Mouse (Mus musculus) embryonic facial prominence, embryonic 12.5 days (tissue): Measurements from ENCODE around the gene Arl2. TPM values are rescaled to one million over a fixed set of nuclear protein-coding genes. Genes with fewer than 3 reads are reported as not detected.

Experiments
- ATAC-seq: fragments of 200-750 bp; cut with Nextera tagmentation; 2 replicates; pipeline ENCODE4 v1.8.0; 2017; ENCODE audit not compliant: insufficient number of reproducible peaks, insufficient read depth, low FRiP score, low TSS enrichment
- H3K27ac ChIP-seq: fragments of 300-500 bp; sonication (generic); 2 replicates; pipeline ENCODE4 v1.5.1; 2016; ENCODE audit warnings: mild to moderate bottlenecking
- H3K27me3 ChIP-seq: fragments of 300-500 bp; sonication (generic); 2 replicates; pipeline ENCODE4 v1.6.1; 2016; ENCODE audit warnings: mild to moderate bottlenecking, moderate library complexity
- H3K36me3 ChIP-seq: fragments of 300-500 bp; sonication (generic); 2 replicates; pipeline ENCODE4 v1.6.1; 2016; ENCODE audit warnings: mild to moderate bottlenecking
- H3K4me1 ChIP-seq: fragments of 300-500 bp; sonication (generic); 2 replicates; pipeline ENCODE4 v1.6.1; 2016
- H3K4me2 ChIP-seq: fragments of 300-500 bp; sonication (generic); replicated peaks from 2 replicates; pipeline ENCODE4 v1.6.1; 2016; ENCODE audit warnings: mild to moderate bottlenecking, moderate library complexity
- H3K4me3 ChIP-seq: fragments of 300-500 bp; sonication (generic); 2 replicates; pipeline ENCODE4 v1.5.1; 2016; ENCODE audit warnings: mild to moderate bottlenecking
- H3K9ac ChIP-seq: fragments of 300-500 bp; sonication (generic); 2 replicates; pipeline ENCODE4 v1.6.1; 2016; ENCODE audit warnings: mild to moderate bottlenecking, moderate library complexity
- H3K9me3 ChIP-seq: fragments of 300-500 bp; sonication (generic); 2 replicates; pipeline ENCODE4 v1.6.1; 2016; ENCODE audit warnings: mild to moderate bottlenecking, moderate library complexity
- WGBS: fragments of 180-500 bp; shearing (Covaris S2); methylation state at CpG from one replicate; pipeline ENCODE4 v1.1.7; 2016; 5-methylcytosine and 5-hydroxymethylcytosine counted together
- polyA plus RNA-seq: library from polyadenylated mRNA; unstranded; fragments of >200 nt; fragmentation: Nextera tagmentation; extraction: Ambion mirVana; gene quantifications from 2 replicates; pipeline ENCODE4 v1.2.1, GENCODE M21; 2016

Arl2 gene
- polyA plus RNA-seq, 1 experiment from 2014 or later: 102 TPM

GRCm38 (mm10) chr19:6102169-6102853 is 39.0 kb downstream of the Arl2 start:
- WGBS: 80% methylated on average over 6 of the region's 6 CpGs

GRCm38 (mm10) chr19:6101186-6101585 is 40.2 kb downstream of the Arl2 start:
- Histone ChIP-seq H3K4me3 (no peak overlapping the region), H3K9me3 (no peaks in the 10 kb centered on the region), H3K4me1 (0 out of 2 replicates have a peak, but pooled peaks cover 3% of the 10 kb centered on the region), H3K9ac (no peak overlapping the region; the same call in 1 of the 2 replicates), H3K27ac (no peak overlapping the region), H3K4me2 (no peak overlapping the region), H3K27me3 (no peaks in the 10 kb centered on the region), H3K36me3 (peaks cover 4% of the 10 kb centered on the region; the same call in 1 of the 2 replicates)
- ATAC-seq: no peak
- 25% methylated on average over 6 of the region's 6 CpGs for WGBS

More at GRCm38 (mm10) chr19:6102169-6102853, 39.0 kb downstream of the Arl2 start:
- ATAC-seq: no peak
- Histone ChIP-seq H3K27ac (no peak overlapping the region), H3K4me3 (no peak overlapping the region), H3K4me1 (0 out of 2 replicates have a peak, but pooled peaks cover 3% of the 10 kb centered on the region), H3K36me3 (no peaks in the 10 kb centered on the region; the same call in 1 of the 2 replicates), H3K4me2 (no peak overlapping the region), H3K9ac (no peak overlapping the region), H3K27me3 (no peaks in the 10 kb centered on the region), H3K9me3 (no peaks in the 10 kb centered on the region)

GRCm38 (mm10) chr19:6097847-6098246 is 43.5 kb downstream of the Arl2 start:
- Histone ChIP-seq H3K27me3 (no peaks in the 10 kb centered on the region), H3K4me2 (no peak overlapping the region), H3K4me1 (0 out of 2 replicates have a peak, but pooled peaks cover 3% of the 10 kb centered on the region), H3K9ac (no peak overlapping the region), H3K4me3 (no peak overlapping the region), H3K36me3 (peaks cover 22% of the 10 kb centered on the region), H3K27ac (no peak overlapping the region), H3K9me3 (no peaks in the 10 kb centered on the region)
- ATAC-seq: no peak
- 90% methylated on average over 3 of the region's 3 CpGs for WGBS

DNA sequence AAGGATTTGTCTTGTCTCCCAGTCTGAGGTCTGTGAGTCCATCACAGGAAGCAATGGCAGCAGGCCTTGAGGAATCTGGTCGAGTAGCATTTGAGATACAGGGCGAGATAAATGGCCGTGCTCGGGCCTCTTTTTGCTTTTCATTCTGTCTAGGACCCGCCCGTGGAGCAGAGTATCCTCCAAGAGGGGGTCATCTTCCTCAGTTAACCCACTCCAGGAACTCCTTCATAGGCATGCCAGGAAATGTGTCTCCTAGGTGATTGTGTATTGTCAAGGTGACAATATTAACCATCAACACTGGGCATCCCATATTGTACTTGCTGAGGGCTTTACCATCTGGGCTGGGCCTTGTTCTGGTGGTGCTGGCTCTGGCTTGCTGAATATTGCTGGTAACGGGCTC is 47.2 kb downstream of the Arl2 start, which contains the start of gene AC131692.1:
TSS of gene AC131692.1 (plus strand) at position 301 of the 400 bp plus-strand sequence.
- H3K36me3 ChIP-seq: peaks cover 56% of the 10 kb centered on the region
- ATAC-seq: no peak
- no peak within 1 kb of the TSS for H3K9ac ChIP-seq
- no peak within 1 kb of the TSS for H3K27ac ChIP-seq
- H3K9me3 ChIP-seq: no peaks in the 10 kb centered on the region
- H3K4me1 ChIP-seq: no peaks in the 10 kb centered on the region
- no peaks in the 10 kb centered on the region for H3K27me3 ChIP-seq
- no peak within 1 kb of the TSS for H3K4me2 ChIP-seq
- H3K4me3 ChIP-seq: no peak within 1 kb of the TSS
- 88% methylated on average over 7 of the region's 7 CpGs for WGBS

DNA sequence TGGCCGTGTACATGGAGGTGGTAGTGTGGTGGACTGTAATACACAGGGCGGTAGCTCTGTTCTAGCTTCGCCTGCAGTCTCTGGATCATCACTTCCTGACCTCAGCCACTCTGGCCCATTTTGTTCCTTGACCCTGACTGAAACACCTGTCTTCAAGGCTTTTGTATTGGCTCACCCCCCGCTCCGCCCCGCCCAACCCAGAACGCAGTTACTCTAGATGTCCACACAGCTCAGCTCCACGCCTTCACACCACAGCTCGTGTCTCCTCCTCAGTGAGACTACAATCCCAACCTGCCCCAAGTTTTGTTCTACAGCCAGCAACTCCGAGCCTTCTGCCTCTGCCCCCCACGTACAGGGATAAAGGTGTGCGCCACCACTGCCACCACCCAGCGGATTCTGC is 52.5 kb downstream of the Arl2 start:
- no peak overlapping the region for H3K4me2 ChIP-seq
- no peak overlapping the region for H3K27ac ChIP-seq
- no peak for ATAC-seq
- H3K4me3 ChIP-seq: no peak overlapping the region
- WGBS: 93% methylated on average over 13 of the region's 13 CpGs
- no peak overlapping the region for H3K9ac ChIP-seq
- no peaks in the 10 kb centered on the region for H3K9me3 ChIP-seq
- H3K4me1 ChIP-seq: peaks cover 9% of the 10 kb centered on the region
- no peaks in the 10 kb centered on the region for H3K27me3 ChIP-seq
- H3K36me3 ChIP-seq: peaks cover 55% of the 10 kb centered on the region

DNA sequence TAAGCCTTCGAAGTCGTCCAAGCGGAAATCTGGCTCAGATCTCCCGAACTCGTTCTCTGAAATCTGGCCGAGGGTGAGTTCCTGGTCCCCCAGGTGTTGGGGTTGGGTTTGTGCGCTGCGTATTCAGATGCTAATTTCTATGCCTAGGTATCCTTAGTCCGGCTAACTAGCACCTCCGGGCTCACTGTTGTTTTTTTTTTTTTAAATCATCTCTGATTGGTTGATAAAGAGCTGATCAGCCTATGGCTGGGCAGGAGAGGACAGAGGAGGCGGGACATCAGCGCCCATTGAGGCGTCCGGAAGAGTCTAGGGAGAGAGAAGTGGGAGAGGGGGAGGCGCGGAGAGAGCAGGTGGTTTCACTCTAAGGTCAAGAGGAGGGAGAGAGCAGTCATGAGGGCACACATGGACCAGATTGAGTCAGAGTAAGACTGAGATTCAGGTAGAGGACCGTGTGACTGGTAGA is 55.9 kb downstream of the Arl2 start:
- H3K4me1 ChIP-seq: peaks cover 14% of the 10 kb centered on the region
- peak overlapping the region; percentile 79 for H3K9ac ChIP-seq
- peak; percentile 76 for ATAC-seq
- peaks cover 55% of the 10 kb centered on the region for H3K36me3 ChIP-seq
- H3K4me2 ChIP-seq: peak overlapping the region; percentile 97
- peak overlapping the region; percentile 80 for H3K4me3 ChIP-seq
- peak overlapping the region; percentile 73; the same call in 1 of the 2 replicates for H3K27ac ChIP-seq
- no peaks in the 10 kb centered on the region for H3K9me3 ChIP-seq
- 0% methylated on average over 17 of the region's 17 CpGs for WGBS
- no peaks in the 10 kb centered on the region for H3K27me3 ChIP-seq

- Histone ChIP-seq H3K27me3 (no peaks in the 10 kb centered on the region), H3K4me3 (peak within 1 kb of the TSS; percentile 80), H3K4me2 (peak within 1 kb of the TSS; percentile 97), H3K36me3 (peaks cover 55% of the 10 kb centered on the region), H3K9me3 (no peaks in the 10 kb centered on the region), H3K4me1 (peaks cover 14% of the 10 kb centered on the region), H3K27ac (peak within 1 kb of the TSS; percentile 73), H3K9ac (peak within 1 kb of the TSS; percentile 79)
- WGBS: under 1% methylated on average over 58 of the region's 58 CpGs
- peak; percentile 86 for ATAC-seq
Measured at GRCm38 (mm10) chr19:6084478-6085248, 56.7 kb downstream of the Arl2 start, which contains the start of the genes Zfpl1 and Cdca5. Gene Zfpl1, minus strand, starts transcription at chr19:6084956. Gene Cdca5, plus strand, starts transcription at chr19:6084983.

Other genes with a start within 250 kb of the Arl2 start
- 5.3 and 6.3 TPM in 2 replicates for gene Tigd3, start 247.4 kb downstream of the Arl2 start, polyA plus RNA-seq
- 192 and 207 TPM in 2 replicates for gene Dpf2, start 228.5 kb downstream of the Arl2 start, polyA plus RNA-seq
- gene Cdc42ep2, start 216.7 kb downstream of the Arl2 start, polyA plus RNA-seq: 3.6 and 4.2 TPM in 2 replicates
- 80.5 and 82.9 TPM in 2 replicates for gene Pola2, start 177.3 kb downstream of the Arl2 start, polyA plus RNA-seq
- not detected in 2 replicates for gene Slc22a20, start 155.4 kb downstream of the Arl2 start, polyA plus RNA-seq
- gene Capn1, start 125.7 kb downstream of the Arl2 start, polyA plus RNA-seq: 7.0 and 7.7 TPM in 2 replicates
- 26.4 and 29.8 TPM in 2 replicates for gene Syvn1, start 95.0 kb downstream of the Arl2 start, polyA plus RNA-seq
- 79.3 and 79.4 TPM in 2 replicates for gene Mrpl49, start 83.8 kb downstream of the Arl2 start, polyA plus RNA-seq
- gene Fau, start 83.7 kb downstream of the Arl2 start, polyA plus RNA-seq: 703 and 704 TPM in 2 replicates
- gene Znhit2, start 80.4 kb downstream of the Arl2 start, polyA plus RNA-seq: 38.1 and 39.3 TPM in 2 replicates
- gene Tm7sf2, start 73.2 kb downstream of the Arl2 start, polyA plus RNA-seq: 31.9 and 33.2 TPM in 2 replicates
- 76.0 and 78.4 TPM in 2 replicates for gene Vps51, start 64.3 kb downstream of the Arl2 start, polyA plus RNA-seq
- gene Tmem262, start 61.5 kb downstream of the Arl2 start, polyA plus RNA-seq: not detected in 2 replicates
- gene Gm28374, start 59.3 kb downstream of the Arl2 start, polyA plus RNA-seq: 1.2 and 2.0 TPM in 2 replicates
- gene Zfpl1, start 56.6 kb downstream of the Arl2 start, polyA plus RNA-seq: 75.5 and 80.8 TPM in 2 replicates
- gene Cdca5, start 56.6 kb downstream of the Arl2 start, polyA plus RNA-seq: 40.6 TPM in 2 replicates
- 0.43 and 0.50 TPM in 2 replicates for gene AC131692.1, start 47.1 kb downstream of the Arl2 start, polyA plus RNA-seq
- 0.55 and 0.64 TPM in 2 replicates for gene Naaladl1, start 35.8 kb downstream of the Arl2 start, polyA plus RNA-seq
- gene Sac3d1, start 22.9 kb downstream of the Arl2 start, polyA plus RNA-seq: 55.6 and 58.8 TPM in 2 replicates
- 33.6 and 35.8 TPM in 2 replicates for gene Snx15, start 13.2 kb downstream of the Arl2 start, polyA plus RNA-seq
- not detected in 2 replicates for gene Batf2, start 565 bp downstream of the Arl2 start, polyA plus RNA-seq
- gene Majin, start 42.8 kb upstream of the Arl2 start, polyA plus RNA-seq: not detected in 2 replicates
- gene Gpha2, start 84.8 kb upstream of the Arl2 start, polyA plus RNA-seq: 2.3 and 3.1 TPM in 2 replicates
- 34.5 and 40.1 TPM in 2 replicates for gene Ppp2r5b, start 94.3 kb upstream of the Arl2 start, polyA plus RNA-seq
- 11.7 and 12.0 TPM in 2 replicates for gene Atg2a, start 100.1 kb upstream of the Arl2 start, polyA plus RNA-seq
- gene Ehd1, start 135.2 kb upstream of the Arl2 start, polyA plus RNA-seq: 76.6 and 77.6 TPM in 2 replicates
- 0.65 and 0.95 TPM in 2 replicates for gene Cdc42bpg, start 164.9 kb upstream of the Arl2 start, polyA plus RNA-seq
- 107 and 111 TPM in 2 replicates for gene Men1, start 193.4 kb upstream of the Arl2 start, polyA plus RNA-seq
- gene Map4k2, start 199.6 kb upstream of the Arl2 start, polyA plus RNA-seq: 15.6 and 16.8 TPM in 2 replicates
- 158 and 159 TPM in 2 replicates for gene Sf1, start 222.1 kb upstream of the Arl2 start, polyA plus RNA-seq
- gene Pygm, start 242.9 kb upstream of the Arl2 start, polyA plus RNA-seq: 3.5 and 6.0 TPM in 2 replicates